Mouse (Mus musculus): ENCODE results near the gene Klhl33. TPM values are rescaled to one million over a fixed set of nuclear protein-coding genes. Genes with fewer than 3 reads are reported as not detected.
"Not testable (repeated sequence)": the region's sequence is repeated elsewhere in the genome, so short reads cannot be mapped to it uniquely, and the experiment has no call there.

Klhl33 gene
- polyA plus RNA-seq, 1 experiment: 4.9 TPM

GRCm38 (mm10) chr14:50930377-50930753 lies 33.1 kb upstream of the Klhl33 start:
- peak overlapping the region; percentile 43 for H3K4me3 ChIP-seq
- peaks cover 43% of the 10 kb centered on the region for H3K79me2 ChIP-seq (ENCODE audit: control insufficient read depth, insufficient read depth)
- H3ac ChIP-seq (ENCODE audit: control insufficient read depth, insufficient read length): peak overlapping the region; percentile 56
- H3K4me2 ChIP-seq (ENCODE audit: low read depth): peak overlapping the region; percentile 94
- peaks cover 24% of the 10 kb centered on the region for H3K36me3 ChIP-seq (ENCODE audit: control insufficient read depth, insufficient read depth)
- TF ChIP-seq MYOG (IDR thresholded peaks at IDR 0.05; ENCODE audit: control insufficient read depth in 1 of 3, insufficient read depth in 1 of 3, insufficient read length in 2 of 3, low read depth in 2 of 3) (peak in 1 of 3 experiments; percentile 48), MYOD1 (IDR thresholded peaks at IDR 0.05; ENCODE audit: control insufficient read depth in 1 of 3, insufficient read length in 2 of 3, low read depth in 2 of 3) (peak in 1 of 3 experiments; percentile 62), REST (IDR thresholded peaks at IDR 0.05; ENCODE audit: insufficient read depth, insufficient read length) (no peak)
- no peaks in the 10 kb centered on the region for H3K27me3 ChIP-seq (ENCODE audit: control insufficient read depth, insufficient read depth, insufficient read length)

- Histone ChIP-seq H3ac (ENCODE audit: control insufficient read depth, insufficient read length) (peak overlapping the region; percentile 56), H3K36me3 (ENCODE audit: control insufficient read depth, insufficient read depth) (peaks cover 24% of the 10 kb centered on the region), H3K4me3 (peak overlapping the region; percentile 43), H3K27me3 (ENCODE audit: control insufficient read depth, insufficient read depth, insufficient read length) (no peaks in the 10 kb centered on the region), H3K4me2 (ENCODE audit: low read depth) (peak overlapping the region; percentile 94), H3K79me2 (ENCODE audit: control insufficient read depth, insufficient read depth) (peaks cover 47% of the 10 kb centered on the region)
- TF ChIP-seq POLR2A (IDR thresholded peaks at IDR 0.05; ENCODE audit: insufficient read length, low read depth) (no peak), MYOG (IDR thresholded peaks at IDR 0.05; ENCODE audit: control insufficient read depth in 1 of 3, insufficient read depth in 1 of 3, insufficient read length in 2 of 3, low read depth in 2 of 3) (no peak), MYOD1 (IDR thresholded peaks at IDR 0.05; ENCODE audit: control insufficient read depth in 1 of 3, insufficient read length in 2 of 3, low read depth in 2 of 3) (no peak), USF1 (IDR thresholded peaks at IDR 0.05; ENCODE audit: low read depth) (no peak), POLR2AphosphoS2 (IDR thresholded peaks at IDR 0.05; ENCODE audit: insufficient read length, low read depth) (no peak), TCF12 (IDR thresholded peaks at IDR 0.05; ENCODE audit: insufficient read depth, poor library complexity, severe bottlenecking) (no peak), MAX (IDR thresholded peaks at IDR 0.05; ENCODE audit: low read depth) (no peak), E2F4 (IDR thresholded peaks at IDR 0.05; ENCODE audit: insufficient read depth) (no peak), REST (IDR thresholded peaks at IDR 0.05; ENCODE audit: insufficient read depth, insufficient read length) (no peak), TCF3 (IDR thresholded peaks at IDR 0.05; ENCODE audit: insufficient read length, low read depth) (no peak), CEBPB (IDR thresholded peaks at IDR 0.05; ENCODE audit: insufficient read depth, poor library complexity, severe bottlenecking) (no peak), SRF (IDR thresholded peaks at IDR 0.05; ENCODE audit: control insufficient read depth, insufficient read length, low read depth) (no peak)
Observed at GRCm38 (mm10) chr14:50929951-50930350, 32.6 kb upstream of the Klhl33 start.

GRCm38 (mm10) chr14:50927366-50927765 lies 30.1 kb upstream of the Klhl33 start:
- no peak overlapping the region for H3ac ChIP-seq (ENCODE audit: control insufficient read depth, insufficient read length)
- TF ChIP-seq TCF12 (IDR thresholded peaks at IDR 0.05; ENCODE audit: insufficient read depth, poor library complexity, severe bottlenecking) (no peak), POLR2AphosphoS2 (IDR thresholded peaks at IDR 0.05; ENCODE audit: insufficient read length, low read depth) (peak; percentile 42)
- H3K36me3 ChIP-seq (ENCODE audit: control insufficient read depth, insufficient read depth): peaks cover 24% of the 10 kb centered on the region
- H3K4me3 ChIP-seq: no peak overlapping the region
- no peaks in the 10 kb centered on the region for H3K27me3 ChIP-seq (ENCODE audit: control insufficient read depth, insufficient read depth, insufficient read length)
- H3K79me2 ChIP-seq (ENCODE audit: control insufficient read depth, insufficient read depth): peaks cover 54% of the 10 kb centered on the region
- H3K4me2 ChIP-seq (ENCODE audit: low read depth): no peak overlapping the region

- no peaks in the 10 kb centered on the region for H3K27me3 ChIP-seq (ENCODE audit: control insufficient read depth, insufficient read depth, insufficient read length)
- peak overlapping the region; percentile 87 for H3K4me3 ChIP-seq
- peaks cover 24% of the 10 kb centered on the region for H3K36me3 ChIP-seq (ENCODE audit: control insufficient read depth, insufficient read depth)
- peaks cover 54% of the 10 kb centered on the region for H3K79me2 ChIP-seq (ENCODE audit: control insufficient read depth, insufficient read depth)
- H3ac ChIP-seq (ENCODE audit: control insufficient read depth, insufficient read length): peak overlapping the region; percentile 53
- TF ChIP-seq POLR2AphosphoS2 (IDR thresholded peaks at IDR 0.05; ENCODE audit: insufficient read length, low read depth) (peak; percentile 31), REST (IDR thresholded peaks at IDR 0.05; ENCODE audit: insufficient read depth, insufficient read length) (no peak)
- H3K4me2 ChIP-seq (ENCODE audit: low read depth): peak overlapping the region; percentile 91
Observed at GRCm38 (mm10) chr14:50925111-50925920, 28.0 kb upstream of the Klhl33 start.

- Histone ChIP-seq H3K36me3 (ENCODE audit: control insufficient read depth, insufficient read depth) (peaks cover 24% of the 10 kb centered on the region), H3K4me2 (ENCODE audit: low read depth) (peak within 1 kb of the TSS; percentile 91)
Observed at GRCm38 (mm10) chr14:50924281-50925064, 27.2 kb upstream of the Klhl33 start, which contains the start of the genes Osgep and Apex1. TSS of gene Osgep (minus strand) at chr14:50924893. TSS of gene Apex1 (plus strand) at chr14:50924968.

DNA sequence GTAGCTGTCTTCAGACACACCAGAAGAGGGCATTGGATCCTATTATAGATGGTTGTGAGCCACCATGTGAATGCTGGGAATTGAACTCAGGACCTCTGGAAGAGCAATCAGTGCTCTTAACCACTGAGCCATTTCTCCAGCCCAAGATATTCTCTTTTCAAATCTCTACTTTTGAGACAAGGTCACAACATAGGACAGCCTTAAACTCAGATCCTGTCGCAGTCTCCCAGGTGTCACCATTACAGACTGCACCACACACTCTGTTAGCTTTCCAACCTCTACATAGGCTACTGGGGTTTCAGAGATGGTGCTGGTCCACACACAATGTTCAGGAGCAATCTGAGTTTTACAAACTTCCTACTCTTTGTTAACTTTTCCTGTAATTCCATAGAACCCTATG lies 26.1 kb upstream of the Klhl33 start:
- Histone ChIP-seq H3K4me3 (peak overlapping the region; percentile 87), H3K36me3 (ENCODE audit: control insufficient read depth, insufficient read depth) (peaks cover 14% of the 10 kb centered on the region), H3K4me2 (ENCODE audit: low read depth) (peak overlapping the region; percentile 64), H3K79me2 (ENCODE audit: control insufficient read depth, insufficient read depth) (peaks cover 35% of the 10 kb centered on the region)
- not testable (repeated sequence) for H3K27me3 ChIP-seq (ENCODE audit: control insufficient read depth, insufficient read depth, insufficient read length); H3ac ChIP-seq (ENCODE audit: control insufficient read depth, insufficient read length)

More at GRCm38 (mm10) chr14:50924281-50925064, 27.2 kb upstream of the Klhl33 start, which contains the start of the genes Osgep and Apex1:
- Histone ChIP-seq H3K4me3 (peak within 1 kb of the TSS; percentile 87), H3K79me2 (ENCODE audit: control insufficient read depth, insufficient read depth) (peaks cover 45% of the 10 kb centered on the region), H3ac (ENCODE audit: control insufficient read depth, insufficient read length) (peak within 1 kb of the TSS; percentile 53), H3K27me3 (ENCODE audit: control insufficient read depth, insufficient read depth, insufficient read length) (no peaks in the 10 kb centered on the region)
- TF ChIP-seq MYOD1 (IDR thresholded peaks at IDR 0.05; ENCODE audit: control insufficient read depth in 1 of 3, insufficient read length in 2 of 3, low read depth in 2 of 3) (peak in 1 of 3 experiments; percentile 2), E2F4 (IDR thresholded peaks at IDR 0.05; ENCODE audit: insufficient read depth) (no peak), POLR2AphosphoS2 (IDR thresholded peaks at IDR 0.05; ENCODE audit: insufficient read length, low read depth) (peak; percentile 98), SRF (IDR thresholded peaks at IDR 0.05; ENCODE audit: control insufficient read depth, insufficient read length, low read depth) (no peak), REST (IDR thresholded peaks at IDR 0.05; ENCODE audit: insufficient read depth, insufficient read length) (no peak), MYOG (IDR thresholded peaks at IDR 0.05; ENCODE audit: control insufficient read depth in 1 of 3, insufficient read depth in 1 of 3, insufficient read length in 2 of 3, low read depth in 2 of 3) (peak in 1 of 3 experiments; percentile 27), MAX (IDR thresholded peaks at IDR 0.05; ENCODE audit: low read depth) (peak; percentile 87), USF1 (IDR thresholded peaks at IDR 0.05; ENCODE audit: low read depth) (peak; percentile 99), POLR2A (IDR thresholded peaks at IDR 0.05; ENCODE audit: insufficient read length, low read depth) (peak; percentile 85)
